Mouse (Mus musculus): ENCODE measurements around the gene Tmem208.

- no peak for TF ChIP-seq GATA1 (IDR thresholded peaks at IDR 0.05; ENCODE audit: low read length)
- TF ChIP-seq TAL1 (IDR thresholded peaks at IDR 0.05; ENCODE audit: low read length): no peak
Measured at GRCm38 (mm10) chr8:105331931-105332330, 5.8 kb downstream of the Tmem208 start.

All from erythroblast, embryonic 14.5 days (primary cell).